Mouse (Mus musculus) neural tube, embryonic 11.5 days (tissue): ENCODE measurements around the gene Mmp9. TPM values are rescaled to one million over a fixed set of nuclear protein-coding genes. Genes with fewer than 3 reads are reported as not detected.

Experiments
- ATAC-seq: fragments of 200-750 bp; cut with Nextera tagmentation; 2 replicates; pipeline ENCODE4 v1.8.0; 2017; ENCODE audit warnings: moderate number of reproducible peaks, mild to moderate bottlenecking, moderate TSS enrichment, moderate library complexity; ENCODE audit not compliant: insufficient read depth, low FRiP score, low TSS enrichment
- DNase-seq: peaks from one replicate; pipeline ENCODE4 v3.0.0-alpha.2; 2015; ENCODE audit warnings: low spot score
- H3K27ac ChIP-seq: fragments of 300-500 bp; sonication (generic); 2 replicates; pipeline ENCODE4 v1.5.1; 2014; ENCODE audit warnings: low read depth, mild to moderate bottlenecking, low read length
- H3K27me3 ChIP-seq: fragments of 300-500 bp; sonication (generic); 2 replicates; pipeline ENCODE4 v1.6.1; 2014; ENCODE audit warnings: mild to moderate bottlenecking, low read length, mixed read lengths; ENCODE audit not compliant: control insufficient read depth, insufficient read depth
- H3K36me3 ChIP-seq: fragments of 300-500 bp; sonication (generic); 2 replicates; pipeline ENCODE4 v1.6.1; 2014; ENCODE audit warnings: mild to moderate bottlenecking, low read length, moderate library complexity, mixed read lengths; ENCODE audit not compliant: control insufficient read depth, insufficient read depth
- H3K4me1 ChIP-seq: fragments of 300-500 bp; sonication (generic); 2 replicates; pipeline ENCODE4 v1.6.1; 2014; ENCODE audit warnings: low read length, mixed read lengths; ENCODE audit not compliant: control insufficient read depth, insufficient read depth
- H3K4me2 ChIP-seq: fragments of 300-500 bp; sonication (generic); 2 replicates; pipeline ENCODE4 v1.6.1; 2014; ENCODE audit warnings: low read depth, mild to moderate bottlenecking, moderate library complexity
- H3K4me3 ChIP-seq: fragments of 300-500 bp; sonication (generic); 2 replicates; pipeline ENCODE4 v1.5.1; 2014; ENCODE audit warnings: low read depth, low read length
- H3K9ac ChIP-seq: fragments of 300-500 bp; sonication (generic); 2 replicates; pipeline ENCODE4 v1.6.1; 2014; ENCODE audit warnings: mild to moderate bottlenecking, low read length
- H3K9me3 ChIP-seq: fragments of 300-500 bp; sonication (generic); 2 replicates; pipeline ENCODE4 v1.6.1; 2016; ENCODE audit warnings: low read length; ENCODE audit not compliant: control insufficient read depth
- WGBS: fragments of 180-500 bp; shearing (Covaris S2); extraction: QIAGEN DNeasy Blood & Tissue Kit; methylation state at CpG from one replicate; pipeline ENCODE4 v1.1.7; 2014; 5-methylcytosine and 5-hydroxymethylcytosine counted together
- polyA plus RNA-seq: library from polyadenylated mRNA; unstranded; fragments of >200 nt; fragmentation: Nextera tagmentation; extraction: Ambion mirVana; gene quantifications from 2 replicates; pipeline ENCODE4 v1.2.1, GENCODE M21; 2014

Mmp9 gene
- polyA plus RNA-seq, 1 experiment from 2014 or later, result 2.1 TPM

- no peak for ATAC-seq
These were observed 56.5 kb downstream of the Mmp9 start for GRCm38 (mm10) chr2:164996848-164997720.

GRCm38 (mm10) chr2:164997721-164998428, 57.3 kb downstream of the Mmp9 start:
- H3K27ac ChIP-seq, result no peak overlapping the region
- DNase-seq (no peak), ATAC-seq (0 out of 2 replicates have a peak, but pooled peaks have one; percentile 25)
- peak overlapping the region; percentile 41 for H3K9ac ChIP-seq
- WGBS, result 2% methylated on average over 51 of the region's 52 CpGs
- no peaks in the 10 kb centered on the region for H3K9me3 ChIP-seq
- peaks cover 10% of the 10 kb centered on the region; the same call in 1 of the 2 replicates for H3K4me1 ChIP-seq
- peak overlapping the region; percentile 25 for H3K4me3 ChIP-seq
- H3K36me3 ChIP-seq, result peaks cover 19% of the 10 kb centered on the region
- peaks cover 32% of the 10 kb centered on the region for H3K27me3 ChIP-seq
- H3K4me2 ChIP-seq, result peak overlapping the region; percentile 41

More at GRCm38 (mm10) chr2:164996848-164997720, 56.5 kb downstream of the Mmp9 start:
- no peak overlapping the region for H3K27ac ChIP-seq
- H3K36me3 ChIP-seq, result peaks cover 11% of the 10 kb centered on the region
- H3K4me2 ChIP-seq, result peak overlapping the region; percentile 41
- H3K9me3 ChIP-seq, result no peaks in the 10 kb centered on the region
- no peak for DNase-seq
- H3K4me3 ChIP-seq, result peak overlapping the region; percentile 25
- H3K27me3 ChIP-seq, result peaks cover 32% of the 10 kb centered on the region
- WGBS, result 10% methylated on average over 46 of the region's 49 CpGs
- H3K4me1 ChIP-seq, result peaks cover 10% of the 10 kb centered on the region; the same call in 1 of the 2 replicates
- H3K9ac ChIP-seq, result peak overlapping the region; percentile 41

GRCm38 (mm10) chr2:165001958-165002357, 61.4 kb downstream of the Mmp9 start:
- Histone ChIP-seq H3K4me2 (no peak overlapping the region), H3K9me3 (no peaks in the 10 kb centered on the region), H3K4me1 (peaks cover 10% of the 10 kb centered on the region; the same call in 1 of the 2 replicates), H3K4me3 (no peak overlapping the region), H3K27me3 (peaks cover 25% of the 10 kb centered on the region), H3K27ac (no peak overlapping the region), H3K9ac (no peak overlapping the region), H3K36me3 (peaks cover 33% of the 10 kb centered on the region)
- ATAC-seq, result no peak
- 91% methylated on average over 13 of the region's 13 CpGs for WGBS
- DNase-seq, result no peak

DNA sequence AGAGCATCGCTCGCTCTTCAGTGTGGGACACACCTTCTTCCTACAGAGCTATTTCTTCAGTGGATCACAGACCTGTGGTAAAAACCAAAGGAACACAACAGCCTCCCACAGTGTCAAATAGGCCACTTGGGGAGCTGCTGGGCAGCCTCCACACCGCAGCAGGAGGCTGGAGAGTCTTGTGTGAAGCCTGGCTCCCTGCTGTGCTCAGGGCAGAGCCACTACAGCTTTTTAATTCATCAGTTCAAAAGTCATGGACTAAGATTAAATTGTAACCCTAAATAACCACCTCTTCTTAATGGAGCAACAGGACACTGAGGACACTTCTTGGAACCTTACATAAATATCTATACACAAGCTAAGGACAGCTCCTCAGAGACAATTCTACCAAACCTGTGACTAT, 62.5 kb downstream of the Mmp9 start:
- no peak overlapping the region for H3K9ac ChIP-seq
- no peak overlapping the region for H3K27ac ChIP-seq
- no peak for DNase-seq
- no peak overlapping the region for H3K4me2 ChIP-seq
- ATAC-seq, result no peak
- H3K27me3 ChIP-seq, result peaks cover 14% of the 10 kb centered on the region
- no peak overlapping the region for H3K4me3 ChIP-seq
- 0 out of 2 replicates have a peak, but pooled peaks cover 2% of the 10 kb centered on the region for H3K4me1 ChIP-seq
- no peaks in the 10 kb centered on the region for H3K9me3 ChIP-seq
- H3K36me3 ChIP-seq, result peaks cover 38% of the 10 kb centered on the region
- 79% methylated on average over 3 of the region's 3 CpGs for WGBS

DNA sequence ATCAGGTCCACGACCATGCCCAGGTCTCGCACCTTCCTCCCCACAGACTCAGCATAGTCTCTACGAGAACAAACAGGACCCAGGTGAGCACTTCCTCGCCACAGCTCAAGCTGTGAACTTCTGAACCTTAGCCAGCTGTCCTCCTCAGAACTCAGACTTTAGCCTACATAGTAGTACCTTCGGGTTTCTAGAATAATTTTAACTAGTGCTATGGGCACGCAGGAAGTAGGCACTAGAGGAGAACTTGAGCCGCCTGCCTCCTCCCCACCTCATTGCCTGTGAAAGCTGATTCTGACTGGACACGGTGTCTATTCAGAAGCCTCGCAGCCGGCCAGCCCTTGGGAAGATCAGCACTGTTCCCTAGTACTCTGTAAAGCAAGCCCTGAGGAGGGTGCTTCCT, 63.7 kb downstream of the Mmp9 start:
- Histone ChIP-seq H3K27ac (no peak overlapping the region), H3K9me3 (no peaks in the 10 kb centered on the region), H3K4me1 (no peaks in the 10 kb centered on the region), H3K27me3 (0 out of 2 replicates have a peak, but pooled peaks cover 5% of the 10 kb centered on the region), H3K9ac (no peak overlapping the region), H3K4me3 (no peak overlapping the region), H3K4me2 (no peak overlapping the region), H3K36me3 (peaks cover 48% of the 10 kb centered on the region)
- WGBS, result 93% methylated on average over 10 of the region's 10 CpGs
- no peak for ATAC-seq
- no peak for DNase-seq

Other genes starting within 250 kb of the Mmp9 start
- gene Spint4, start 242.3 kb upstream of the Mmp9 start, polyA plus RNA-seq, result not detected in 2 replicates
- gene Spint5, start 225.5 kb upstream of the Mmp9 start, polyA plus RNA-seq, result not detected in 2 replicates
- gene Wfdc3, start 194.8 kb upstream of the Mmp9 start, polyA plus RNA-seq, result 0.13 and 1.4 TPM in 2 replicates
- 67.9 and 77.0 TPM in 2 replicates for gene Dnttip1, start 194.8 kb upstream of the Mmp9 start, polyA plus RNA-seq
- gene Ube2c, start 170.9 kb upstream of the Mmp9 start, polyA plus RNA-seq, result 449 and 453 TPM in 2 replicates
- gene Tnnc2, start 160.8 kb upstream of the Mmp9 start, polyA plus RNA-seq, result 43.2 and 55.4 TPM in 2 replicates
- gene Snx21, start 155.0 kb upstream of the Mmp9 start, polyA plus RNA-seq, result 11.2 and 14.1 TPM in 2 replicates
- 15.1 TPM in 2 replicates for gene Acot8, start 135.9 kb upstream of the Mmp9 start, polyA plus RNA-seq
- gene Zswim3, start 135.7 kb upstream of the Mmp9 start, polyA plus RNA-seq, result 12.9 and 14.0 TPM in 2 replicates
- 22.9 and 23.2 TPM in 2 replicates for gene Zswim1, start 118.1 kb upstream of the Mmp9 start, polyA plus RNA-seq
- gene Spata25, start 112.2 kb upstream of the Mmp9 start, polyA plus RNA-seq, result not detected in 2 replicates
- 87.9 and 88.6 TPM in 2 replicates for gene Ctsa, start 107.9 kb upstream of the Mmp9 start, polyA plus RNA-seq
- 3.8 and 4.8 TPM in 2 replicates for gene Neurl2, start 107.3 kb upstream of the Mmp9 start, polyA plus RNA-seq
- gene Pltp, start 83.1 kb upstream of the Mmp9 start, polyA plus RNA-seq, result 58.4 and 58.9 TPM in 2 replicates
- gene Pcif1, start 61.5 kb upstream of the Mmp9 start, polyA plus RNA-seq, result 68.0 and 76.6 TPM in 2 replicates
- 13.9 and 15.4 TPM in 2 replicates for gene Zfp335, start 29.0 kb upstream of the Mmp9 start, polyA plus RNA-seq
- 6.0 and 6.5 TPM in 2 replicates for gene Slc12a5, start 20.0 kb downstream of the Mmp9 start, polyA plus RNA-seq
- 86.1 and 89.4 TPM in 2 replicates for gene Ncoa5, start 94.1 kb downstream of the Mmp9 start, polyA plus RNA-seq
- 8.5 and 8.9 TPM in 2 replicates for gene Cd40, start 114.8 kb downstream of the Mmp9 start, polyA plus RNA-seq
- not detected in 2 replicates for gene 1700025C18Rik, start 150.0 kb downstream of the Mmp9 start, polyA plus RNA-seq